Comparison of ENCODE assay signal across 29 mouse cellular contexts in the genomic region with DNA sequence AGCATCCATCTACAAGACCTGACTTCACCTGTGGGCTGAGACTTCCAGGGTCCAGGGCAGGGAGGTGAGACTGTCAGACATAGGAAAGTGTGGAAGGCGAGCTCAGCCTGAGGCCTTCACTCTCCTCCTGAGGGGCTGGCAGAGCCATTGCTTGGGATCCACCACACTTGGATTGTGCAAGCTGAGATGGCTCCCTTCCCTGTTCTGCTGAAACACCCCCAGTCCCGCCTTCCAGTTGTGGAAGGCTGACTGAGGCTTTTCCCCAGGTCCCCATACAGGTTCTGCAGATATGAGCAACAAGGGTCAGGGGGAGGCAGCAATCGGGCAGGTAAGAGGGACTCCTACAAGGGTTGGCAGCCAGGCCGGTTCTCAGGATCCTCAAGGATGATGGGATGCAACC. TPM values are rescaled to one million over a fixed set of nuclear protein-coding genes. Genes with fewer than 3 reads are reported as not detected.
DNase-seq lines count a peak whose midpoint lies in the region; ATAC-seq lines count a peak whose summit lies in the region.
"Had no signal": no experiment of that assay in that cellular context is flagged by ENCODE, and none has a peak within 500 bp of the region (broad histone marks: within the 10 kb centered on the region; RNA-seq: fewer than 3 reads in every experiment).

No protein-coding gene starts in this region.

- peak overlapping the region; percentile 5; the same call in 1 of the 2 replicates for H3K27ac ChIP-seq in embryonic facial prominence, embryonic 13.5 days
- no peak overlapping the region for H3K27ac ChIP-seq in embryonic facial prominence, embryonic 10.5 days (replicated peaks)
- peak overlapping the region; percentile 65 for H3K27ac ChIP-seq in limb, embryonic 15.5 days
- no peak overlapping the region for H3K27ac ChIP-seq in forebrain, embryonic 13.5 days
- H3K27ac ChIP-seq: embryonic facial prominence, embryonic 12.5 days; forebrain, embryonic 12.5 days; hindbrain, embryonic 14.5 days; liver, embryonic 13.5 days had no signal

- DNase-seq in embryonic facial prominence, embryonic 10.5 days (ENCODE audit: low spot score): no peak
- DNase-seq in adipocyte (ENCODE audit: low spot score): peak; percentile 10
- DNase-seq in fat pad, adult 2 months (ENCODE audit: extremely low read depth, low read depth, low spot score): peak; percentile 82
- no peak for DNase-seq in right cerebral cortex, postnatal 14 days
- DNase-seq: cerebellum, adult 18-20 months; cerebellum, postnatal 10 days; gastrocnemius, postnatal 25 days; heart, adult 18-20 months; heart, postnatal 36 days; kidney, adult 2 months; liver, embryonic 13.5 days; lung, postnatal 4 days; midbrain, embryonic 14.5 days; retina, postnatal 1 day; right cerebral cortex, postnatal 25 days; spleen, adult 18-20 months; thymus, adult 2 months; thymus, postnatal 36 days had no signal

- H3K9ac ChIP-seq in embryonic facial prominence, embryonic 13.5 days: no peak overlapping the region
- H3K9ac ChIP-seq in limb, embryonic 15.5 days: no peak overlapping the region
- no peak overlapping the region for H3K9ac ChIP-seq in forebrain, embryonic 13.5 days
- H3K9ac ChIP-seq: embryonic facial prominence, embryonic 12.5 days; forebrain, embryonic 12.5 days; hindbrain, embryonic 14.5 days; liver, embryonic 13.5 days had no signal

- WGBS in embryonic facial prominence, embryonic 13.5 days: 76% methylated on average over 4 of the region's 4 CpGs
- 77% methylated on average over 4 of the region's 4 CpGs for WGBS in embryonic facial prominence, embryonic 10.5 days
- 69% methylated on average over 4 of the region's 4 CpGs for WGBS in limb, embryonic 15.5 days
- WGBS in forebrain, embryonic 13.5 days: 87% methylated on average over 4 of the region's 4 CpGs

- ATAC-seq in embryonic facial prominence, embryonic 13.5 days (ENCODE audit: insufficient number of reproducible peaks, insufficient read depth, low FRiP score, low TSS enrichment, low read depth): no peak
- ATAC-seq in limb, embryonic 15.5 days (ENCODE audit: insufficient number of reproducible peaks, low FRiP score, low TSS enrichment, low read depth): no peak
- no peak for ATAC-seq in forebrain, embryonic 13.5 days
- ATAC-seq: CD4-positive, CD25-positive, alpha-beta regulatory T cell, adult 4 months; lung, postnatal 0 days had no signal

- H3K9me3 ChIP-seq in embryonic facial prominence, embryonic 13.5 days: no peaks in the 10 kb centered on the region
- H3K9me3 ChIP-seq in embryonic facial prominence, embryonic 10.5 days: no peaks in the 10 kb centered on the region
- H3K9me3 ChIP-seq in limb, embryonic 15.5 days: no peaks in the 10 kb centered on the region
- no peaks in the 10 kb centered on the region for H3K9me3 ChIP-seq in forebrain, embryonic 13.5 days (replicated peaks)
- H3K9me3 ChIP-seq: embryonic facial prominence, embryonic 12.5 days; forebrain, embryonic 12.5 days; liver, embryonic 13.5 days; megakaryocyte, embryonic 14.5 days had no signal

- no peak overlapping the region for H3K4me3 ChIP-seq in embryonic facial prominence, embryonic 13.5 days
- no peak overlapping the region for H3K4me3 ChIP-seq in embryonic facial prominence, embryonic 10.5 days
- H3K4me3 ChIP-seq in limb, embryonic 15.5 days: no peak overlapping the region
- no peak overlapping the region for H3K4me3 ChIP-seq in forebrain, embryonic 13.5 days
- H3K4me3 ChIP-seq: embryonic facial prominence, embryonic 12.5 days; erythroblast, embryonic 14.5 days; forebrain, embryonic 12.5 days; liver, embryonic 13.5 days; megakaryocyte, embryonic 14.5 days had no signal

- no peaks in the 10 kb centered on the region for H3K36me3 ChIP-seq in embryonic facial prominence, embryonic 13.5 days
- no peaks in the 10 kb centered on the region for H3K36me3 ChIP-seq in embryonic facial prominence, embryonic 10.5 days (replicated peaks)
- H3K36me3 ChIP-seq in limb, embryonic 15.5 days: no peaks in the 10 kb centered on the region
- H3K36me3 ChIP-seq in forebrain, embryonic 13.5 days (ENCODE audit: poor library complexity, severe bottlenecking): no peaks in the 10 kb centered on the region
- H3K36me3 ChIP-seq: embryonic facial prominence, embryonic 12.5 days; forebrain, embryonic 12.5 days; liver, embryonic 13.5 days had no signal

- H3K27me3 ChIP-seq in embryonic facial prominence, embryonic 13.5 days: peaks cover 36% of the 10 kb centered on the region
- H3K27me3 ChIP-seq in embryonic facial prominence, embryonic 10.5 days (replicated peaks; ENCODE audit: low read depth, poor library complexity, severe bottlenecking): peaks cover 68% of the 10 kb centered on the region
- H3K27me3 ChIP-seq in limb, embryonic 15.5 days: peaks cover 34% of the 10 kb centered on the region
- H3K27me3 ChIP-seq in forebrain, embryonic 13.5 days: peaks cover 41% of the 10 kb centered on the region

- no peak overlapping the region for H3K4me2 ChIP-seq in embryonic facial prominence, embryonic 13.5 days
- H3K4me2 ChIP-seq in limb, embryonic 15.5 days: no peak overlapping the region
- H3K4me2 ChIP-seq in forebrain, embryonic 13.5 days: no peak overlapping the region
- H3K4me2 ChIP-seq: embryonic facial prominence, embryonic 12.5 days; forebrain, embryonic 12.5 days; heart, embryonic 11.5 days; hindbrain, embryonic 14.5 days; liver, embryonic 13.5 days had no signal

- H3K4me1 ChIP-seq in embryonic facial prominence, embryonic 13.5 days: peaks cover 23% of the 10 kb centered on the region
- H3K4me1 ChIP-seq in embryonic facial prominence, embryonic 10.5 days: peaks cover 56% of the 10 kb centered on the region
- H3K4me1 ChIP-seq in limb, embryonic 15.5 days: peaks cover 17% of the 10 kb centered on the region
- H3K4me1 ChIP-seq in forebrain, embryonic 13.5 days: peaks cover 16% of the 10 kb centered on the region

RNA-seq across cellular contexts. Expression of a gene that starts 17.5 kb away (rescaled TPM):
- 6.9 and 7.2 TPM in 2 replicates for polyA plus RNA-seq in embryonic facial prominence, embryonic 13.5 days (2015; fragmentation: Nextera tagmentation; extraction: Ambion mirVana)
- polyA plus RNA-seq in embryonic facial prominence, embryonic 10.5 days (2016; fragmentation: Nextera tagmentation; extraction: Ambion mirVana): 3.3 and 3.4 TPM in 2 replicates
- polyA plus RNA-seq in limb, embryonic 15.5 days (2015; fragmentation: Nextera tagmentation; extraction: Ambion mirVana): 6.3 and 8.7 TPM in 2 replicates
- 10.9 and 14.4 TPM in 2 replicates for polyA plus RNA-seq in forebrain, embryonic 13.5 days (2015; fragmentation: Nextera tagmentation; extraction: Ambion mirVana)
- polyA plus RNA-seq: CD4-positive, CD25-positive, alpha-beta regulatory T cell, adult 4 months; erythroblast, embryonic 14.5 days had no signal

RNA-seq across cellular contexts. Expression of a gene that starts 22.0 kb away (rescaled TPM):
- polyA plus RNA-seq in embryonic facial prominence, embryonic 13.5 days (2015; fragmentation: Nextera tagmentation; extraction: Ambion mirVana): 0.60 and 1.1 TPM in 2 replicates
- 2.7 TPM in 2 replicates for polyA plus RNA-seq in embryonic facial prominence, embryonic 10.5 days (2016; fragmentation: Nextera tagmentation; extraction: Ambion mirVana)
- 8.0 and 9.2 TPM in 2 replicates for polyA plus RNA-seq in limb, embryonic 15.5 days (2015; fragmentation: Nextera tagmentation; extraction: Ambion mirVana)
- polyA plus RNA-seq in forebrain, embryonic 13.5 days (2015; fragmentation: Nextera tagmentation; extraction: Ambion mirVana): 0.08 and 0.15 TPM in 2 replicates
- polyA plus RNA-seq: CD4-positive, CD25-positive, alpha-beta regulatory T cell, adult 4 months; erythroblast, embryonic 14.5 days; midbrain, embryonic 14.5 days had no signal

Comparison
In these comparisons a context has a peak if more than half of its experiments do, and no peak if none do; other contexts are left out.
1. H3K27ac ChIP-seq: peak in embryonic facial prominence, embryonic 13.5 days (single experiment) and limb, embryonic 15.5 days (single experiment); none in embryonic facial prominence, embryonic 10.5 days (single experiment) and forebrain, embryonic 13.5 days (single experiment).
2. DNase-seq: peak in adipocyte (single experiment) and fat pad, adult 2 months (single experiment); none in embryonic facial prominence, embryonic 10.5 days (single experiment) and right cerebral cortex, postnatal 14 days (single experiment).